Mouse (Mus musculus) kidney, adult 2 months (tissue): Measurements from ENCODE around the gene Srsf4.

Experiments
- CTCF ChIP-seq: fragments of 200-500 bp; conservative IDR thresholded peaks from 2 replicates; pipeline ENCODE4 v1.5.1; 2011; ENCODE audit warnings: low read depth, mild to moderate bottlenecking, control low read depth, low read length, moderate library complexity, mixed read lengths; ENCODE audit not compliant: insufficient read depth, insufficient read length
- POLR2A ChIP-seq: fragments of 200-500 bp; IDR thresholded peaks from one replicate; pipeline ENCODE4 v1.6.1; 2011; ENCODE audit warnings: low read depth, low read length, control low read depth

GRCm38 (mm10) chr4:131833971-131834609 is 39.3 kb upstream of the Srsf4 start:
- TF ChIP-seq POLR2A (no peak), CTCF (peak; percentile 38; the same call in 1 of the 2 replicates)
